Mouse (Mus musculus) bone marrow, adult 2 months (tissue): ENCODE measurements around the gene Usp48.

Experiments used
- CTCF ChIP-seq: fragments of 200-500 bp; IDR thresholded peaks from 2 replicates; pipeline ENCODE4 v1.5.1; 2011; ENCODE audit warnings: low read length, control low read depth; ENCODE audit not compliant: control insufficient read depth, insufficient read depth
- POLR2A ChIP-seq: fragments of 200-500 bp; IDR thresholded peaks from 2 replicates; pipeline ENCODE4 v1.6.1; 2011; ENCODE audit warnings: low read depth, mild to moderate bottlenecking, control low read depth, low read length, borderline replicate concordance; ENCODE audit not compliant: control insufficient read depth

DNA sequence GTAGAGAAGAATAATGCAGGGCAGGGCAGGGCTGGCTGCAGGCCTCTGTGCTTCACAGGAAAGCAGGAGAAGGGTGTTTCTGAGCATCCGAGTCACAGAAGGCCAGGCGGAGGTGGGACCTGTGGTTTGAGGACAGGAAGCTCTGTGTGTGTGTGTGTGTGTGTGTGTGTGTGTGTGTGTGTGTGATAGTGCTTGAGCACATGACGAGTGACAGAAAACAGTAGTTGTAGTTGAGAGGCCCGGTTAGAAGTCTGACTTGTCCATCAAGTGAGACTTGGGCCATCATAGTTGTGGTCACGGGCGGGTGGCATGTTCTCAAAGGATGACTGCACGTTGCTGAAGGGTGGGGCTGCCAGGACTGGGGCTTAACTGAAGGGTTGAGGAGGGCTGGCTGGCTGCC is 16.1 kb downstream of the Usp48 start:
- TF ChIP-seq POLR2A (no peak), CTCF (no peak)
